Mouse (Mus musculus) forebrain, embryonic 16.5 days (tissue): ENCODE measurements around the gene Nppb. TPM values are rescaled to one million over a fixed set of nuclear protein-coding genes. Genes with fewer than 3 reads are reported as not detected.
A peak's percentile ranks its signal among the peaks of the same experiment; 100 is the strongest.

Source experiments
- ATAC-seq: fragments of 200-750 bp; cut with Nextera tagmentation; 2 replicates; pipeline ENCODE4 v1.8.0; 2017; ENCODE audit warnings: mild to moderate bottlenecking, moderate library complexity
- H3K27ac ChIP-seq: fragments of 300-500 bp; sonication (generic); 2 replicates; pipeline ENCODE4 v1.5.1; 2014; ENCODE audit warnings: low read length, control low read depth
- H3K27me3 ChIP-seq: fragments of 300-500 bp; sonication (generic); replicated peaks from 2 replicates; pipeline ENCODE4 v1.6.1; 2014; ENCODE audit warnings: low read length; ENCODE audit not compliant: control insufficient read depth, insufficient read depth
- H3K36me3 ChIP-seq: fragments of 300-500 bp; sonication (generic); 2 replicates; pipeline ENCODE4 v1.6.1; 2014; ENCODE audit not compliant: control insufficient read depth, insufficient read depth
- H3K4me1 ChIP-seq: fragments of 300-500 bp; sonication (generic); replicated peaks from 2 replicates; pipeline ENCODE4 v1.6.1; 2014; ENCODE audit warnings: low read length; ENCODE audit not compliant: control insufficient read depth, insufficient read depth
- H3K4me2 ChIP-seq: fragments of 300-500 bp; sonication (generic); 2 replicates; pipeline ENCODE4 v1.6.1; 2014; ENCODE audit warnings: mild to moderate bottlenecking, low read length, control low read depth
- H3K4me3 ChIP-seq: fragments of 300-500 bp; sonication (generic); replicated peaks from 2 replicates; pipeline ENCODE4 v1.5.1; 2014; ENCODE audit warnings: mild to moderate bottlenecking, low read length, control low read depth
- H3K9ac ChIP-seq: fragments of 300-500 bp; sonication (generic); replicated peaks from 2 replicates; pipeline ENCODE4 v1.6.1; 2014; ENCODE audit warnings: low read depth, low read length, control low read depth
- H3K9me3 ChIP-seq: fragments of 300-500 bp; sonication (generic); 2 replicates; pipeline ENCODE4 v1.6.1; 2016; ENCODE audit warnings: low read length; ENCODE audit not compliant: control insufficient read depth
- WGBS: fragments of 180-500 bp; shearing (Covaris S2); extraction: QIAGEN DNeasy Blood & Tissue Kit; methylation state at CpG from one replicate; pipeline ENCODE4 v1.1.7; 2014; 5-methylcytosine and 5-hydroxymethylcytosine counted together
- polyA plus RNA-seq: library from polyadenylated mRNA; unstranded; fragments of >200 nt; fragmentation: Nextera tagmentation; extraction: Ambion mirVana; gene quantifications from 2 replicates; pipeline ENCODE4 v1.2.1, GENCODE M21; 2015

Nppb gene
- polyA plus RNA-seq, 1 experiment from 2014 or later: not detected

DNA sequence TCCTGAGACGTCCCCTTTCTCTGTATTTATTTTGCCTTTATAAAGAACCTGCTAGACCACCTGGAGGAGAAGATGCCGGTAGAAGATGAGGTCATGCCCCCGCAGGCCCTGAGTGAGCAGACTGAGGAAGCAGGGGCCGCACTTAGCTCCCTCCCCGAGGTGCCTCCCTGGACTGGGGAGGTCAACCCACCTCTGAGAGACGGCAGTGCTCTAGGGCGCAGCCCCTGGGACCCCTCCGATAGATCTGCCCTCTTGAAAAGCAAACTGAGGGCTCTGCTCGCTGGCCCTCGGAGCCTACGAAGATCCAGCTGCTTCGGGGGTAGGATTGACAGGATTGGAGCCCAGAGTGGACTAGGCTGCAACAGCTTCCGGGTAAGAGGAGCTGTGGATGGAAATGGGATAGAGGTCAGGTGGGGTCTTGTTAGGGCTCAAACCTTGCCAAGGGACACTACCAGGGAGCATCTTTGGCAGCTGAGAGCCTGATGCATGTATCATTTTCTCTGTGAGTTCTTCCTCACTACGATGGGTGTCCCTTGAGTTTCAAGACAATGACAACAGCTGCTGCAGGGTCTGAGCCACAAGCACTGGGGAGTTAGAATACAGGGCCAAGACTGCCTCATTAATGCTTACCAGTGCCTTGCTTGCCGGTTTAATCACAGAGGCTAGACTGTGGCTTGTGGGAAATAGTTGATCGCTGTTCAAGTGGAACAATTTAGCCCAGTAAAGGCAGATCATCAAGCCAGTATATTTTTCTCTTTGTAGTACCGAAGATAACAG, 15.6 kb downstream of the Nppb start:
- no peaks in the 10 kb centered on the region for H3K9me3 ChIP-seq
- H3K27me3 ChIP-seq: no peaks in the 10 kb centered on the region
- peak; percentile 18; the same call in 1 of the 2 replicates for ATAC-seq
- no peak overlapping the region for H3K4me3 ChIP-seq
- H3K27ac ChIP-seq: no peak overlapping the region
- 77% methylated on average over 17 of the region's 17 CpGs for WGBS
- peaks cover 7% of the 10 kb centered on the region for H3K4me1 ChIP-seq
- no peak overlapping the region for H3K9ac ChIP-seq
- H3K36me3 ChIP-seq: peaks cover 14% of the 10 kb centered on the region
- no peak overlapping the region for H3K4me2 ChIP-seq

DNA sequence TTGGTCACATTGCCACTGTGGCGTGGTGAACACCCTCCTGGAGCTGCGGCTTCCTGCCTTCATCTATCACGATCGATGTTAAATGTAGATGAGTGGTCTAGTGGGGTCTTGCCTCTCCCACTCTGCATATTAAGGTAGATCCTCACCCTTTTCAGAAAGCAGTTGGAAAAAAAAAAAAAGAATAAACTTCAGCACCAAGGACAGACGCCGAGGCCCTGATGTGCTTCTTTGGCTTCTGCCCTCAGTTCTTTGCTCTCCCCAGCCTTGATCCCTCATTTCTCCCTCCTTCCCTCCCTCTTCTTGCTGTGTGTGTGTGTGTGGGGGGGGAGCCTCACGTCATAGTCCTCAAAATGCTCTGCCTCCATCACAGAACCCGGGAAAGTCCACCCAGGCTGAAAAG, 16.3 kb downstream of the Nppb start:
- Histone ChIP-seq H3K4me2 (no peak overlapping the region), H3K9me3 (no peaks in the 10 kb centered on the region), H3K4me1 (peaks cover 7% of the 10 kb centered on the region), H3K27me3 (no peaks in the 10 kb centered on the region), H3K36me3 (peaks cover 20% of the 10 kb centered on the region), H3K9ac (no peak overlapping the region), H3K4me3 (no peak overlapping the region), H3K27ac (no peak overlapping the region)
- WGBS: 52% methylated on average over 8 of the region's 8 CpGs
- ATAC-seq: no peak

DNA sequence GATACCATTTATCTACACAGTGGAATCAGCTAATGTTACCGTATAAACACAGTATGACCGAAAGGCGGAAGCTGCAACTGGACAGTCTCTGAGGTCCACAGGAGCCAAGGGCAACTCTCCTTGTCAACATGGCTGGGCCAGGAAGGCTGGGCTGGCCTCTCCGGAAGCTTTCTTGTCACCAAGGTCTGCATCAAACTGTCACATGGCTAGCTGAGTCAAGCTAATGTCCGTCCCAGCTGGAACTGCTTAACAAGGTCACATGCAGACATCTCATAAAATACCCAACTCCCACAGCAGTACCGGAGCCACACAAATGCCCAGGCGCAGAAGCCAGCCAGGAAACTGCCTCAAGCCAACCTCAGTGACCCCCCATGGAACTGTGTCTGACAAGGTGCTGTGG, 18.8 kb downstream of the Nppb start:
- no peaks in the 10 kb centered on the region for H3K27me3 ChIP-seq

DNA sequence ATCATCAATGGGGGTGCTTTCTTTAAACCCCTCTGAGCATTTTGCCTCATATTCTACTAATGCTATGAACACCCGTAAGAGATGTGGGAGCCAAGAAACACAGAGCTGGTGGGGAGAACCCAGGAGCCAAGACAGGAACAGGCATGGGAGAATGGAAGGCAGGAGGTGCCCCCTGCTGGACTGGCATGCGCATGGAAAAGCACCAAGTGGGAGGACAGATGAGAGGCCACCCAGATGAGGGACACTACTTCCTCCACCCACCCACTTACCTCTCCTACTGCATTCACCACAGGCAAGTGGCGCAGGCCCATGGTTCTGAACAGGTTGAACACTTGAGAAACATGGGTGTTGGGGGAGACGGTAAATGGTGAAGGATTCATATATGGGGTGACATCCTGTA, 22.8 kb downstream of the Nppb start:
- peak; percentile 34; the same call in 1 of the 2 replicates for ATAC-seq
- Histone ChIP-seq H3K9me3 (no peaks in the 10 kb centered on the region), H3K4me1 (no peaks in the 10 kb centered on the region), H3K4me3 (no peak overlapping the region), H3K9ac (no peak overlapping the region), H3K27me3 (no peaks in the 10 kb centered on the region), H3K27ac (no peak overlapping the region), H3K4me2 (no peak overlapping the region), H3K36me3 (peaks cover 77% of the 10 kb centered on the region)
- 71% methylated on average over 4 of the region's 4 CpGs for WGBS

More for the DNA sequence above, 18.8 kb downstream of the Nppb start:
- no peak overlapping the region for H3K4me2 ChIP-seq
- 94% methylated on average over 7 of the region's 7 CpGs for WGBS
- H3K4me3 ChIP-seq: no peak overlapping the region
- no peak overlapping the region for H3K9ac ChIP-seq
- H3K4me1 ChIP-seq: peaks cover 7% of the 10 kb centered on the region
- H3K36me3 ChIP-seq: peaks cover 41% of the 10 kb centered on the region
- ATAC-seq: no peak
- no peaks in the 10 kb centered on the region for H3K9me3 ChIP-seq
- no peak overlapping the region for H3K27ac ChIP-seq

DNA sequence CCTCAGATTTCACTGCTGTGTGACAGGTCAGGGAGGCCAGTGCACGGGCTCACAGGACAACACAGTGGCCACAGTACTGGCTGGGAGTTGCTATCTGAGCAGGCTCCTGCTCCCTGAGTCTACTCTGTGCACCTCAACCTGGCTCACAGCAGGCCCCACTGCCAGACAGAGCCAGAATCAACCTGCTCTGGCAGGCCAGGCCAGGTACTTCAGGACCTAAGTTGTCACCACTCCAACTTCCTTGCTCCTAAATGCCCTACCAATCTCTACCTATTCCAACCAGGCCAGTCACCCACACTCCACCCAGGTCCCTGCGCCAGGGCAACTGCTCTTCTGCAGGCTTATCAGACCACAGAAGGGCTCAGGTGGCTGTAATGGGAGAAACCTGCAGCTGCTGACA, 24.1 kb downstream of the Nppb start:
- Histone ChIP-seq H3K4me1 (no peaks in the 10 kb centered on the region), H3K4me2 (no peak overlapping the region), H3K27ac (no peak overlapping the region), H3K9ac (no peak overlapping the region), H3K36me3 (peaks cover 84% of the 10 kb centered on the region), H3K9me3 (no peaks in the 10 kb centered on the region), H3K27me3 (no peaks in the 10 kb centered on the region), H3K4me3 (no peak overlapping the region)
- no peak for ATAC-seq
- WGBS: 90% methylated on average over 2 of the region's 2 CpGs

DNA sequence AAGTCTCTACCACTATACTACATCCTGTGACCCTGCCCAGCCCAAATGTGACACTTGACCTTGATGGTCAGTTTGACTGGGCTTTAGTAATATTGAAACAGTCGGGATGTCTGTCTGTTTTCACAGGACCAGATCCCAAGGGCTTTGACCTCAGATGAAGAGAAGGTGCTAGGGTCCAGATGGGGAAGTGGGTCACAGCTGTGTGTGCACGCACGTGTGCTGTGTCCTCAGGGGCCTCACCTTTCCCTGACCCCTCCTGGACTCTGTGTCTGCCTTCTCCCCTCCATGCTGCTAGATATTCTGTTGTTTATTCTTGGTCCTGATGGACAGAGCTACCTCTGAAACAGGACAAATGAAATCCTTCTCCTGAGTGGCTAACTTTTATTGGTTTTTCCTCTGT, 25.7 kb downstream of the Nppb start:
- H3K4me1 ChIP-seq: no peaks in the 10 kb centered on the region
- H3K4me2 ChIP-seq: no peak overlapping the region
- H3K36me3 ChIP-seq: peaks cover 90% of the 10 kb centered on the region
- H3K9me3 ChIP-seq: no peaks in the 10 kb centered on the region
- 81% methylated on average over 3 of the region's 3 CpGs for WGBS
- H3K9ac ChIP-seq: no peak overlapping the region
- H3K4me3 ChIP-seq: no peak overlapping the region
- ATAC-seq: no peak
- H3K27ac ChIP-seq: no peak overlapping the region
- no peaks in the 10 kb centered on the region for H3K27me3 ChIP-seq

DNA sequence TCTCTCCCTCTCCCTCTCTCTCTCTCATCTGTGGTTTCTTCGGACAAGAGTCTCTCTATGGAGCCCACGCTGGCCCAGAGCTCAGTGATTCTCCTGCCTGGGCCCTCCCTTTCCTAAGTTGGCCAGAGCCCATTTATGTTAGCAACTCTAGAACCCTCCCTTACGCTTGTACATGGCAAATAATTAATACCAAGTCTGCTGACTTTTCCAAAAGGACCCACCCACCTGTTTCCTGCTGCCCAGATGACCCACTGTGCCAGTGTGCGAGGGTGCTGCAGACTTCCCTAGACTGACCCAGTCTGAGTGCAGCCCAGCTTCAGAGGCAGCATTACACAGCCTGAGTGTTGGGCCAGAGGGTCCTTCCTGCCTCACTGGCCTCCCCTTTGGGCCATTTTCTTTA, 26.6 kb downstream of the Nppb start:
- Histone ChIP-seq H3K4me1 (no peaks in the 10 kb centered on the region), H3K4me3 (no peak overlapping the region), H3K27ac (no peak overlapping the region), H3K9me3 (no peaks in the 10 kb centered on the region), H3K36me3 (peaks cover 90% of the 10 kb centered on the region), H3K9ac (no peak overlapping the region), H3K4me2 (no peak overlapping the region), H3K27me3 (no peaks in the 10 kb centered on the region)
- no peak for ATAC-seq
- 92% methylated on average over 4 of the region's 4 CpGs for WGBS

DNA sequence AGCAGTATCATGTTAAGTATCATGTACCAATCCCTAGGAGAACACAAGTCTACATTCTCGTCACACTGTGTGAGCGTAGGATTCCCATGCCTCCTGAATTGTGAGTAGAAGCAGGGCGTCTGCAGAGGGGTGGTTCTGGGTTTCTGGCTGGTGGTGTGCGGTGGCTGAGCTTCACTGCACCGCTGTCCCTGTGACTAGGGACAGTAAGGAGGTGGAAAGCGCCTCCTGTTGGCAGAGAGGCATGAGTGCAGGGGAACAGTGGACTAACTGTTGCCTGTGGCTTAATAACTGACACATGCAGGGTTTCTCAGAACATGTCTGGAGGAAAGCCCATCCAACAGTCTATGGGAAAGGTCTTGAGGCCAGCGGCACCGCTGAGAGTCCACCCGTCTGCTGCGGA, 29.8 kb downstream of the Nppb start:
- Histone ChIP-seq H3K27me3 (no peaks in the 10 kb centered on the region), H3K36me3 (peaks cover 75% of the 10 kb centered on the region), H3K27ac (no peak overlapping the region), H3K9ac (no peak overlapping the region), H3K4me1 (peaks cover 3% of the 10 kb centered on the region), H3K4me3 (no peak overlapping the region), H3K4me2 (no peak overlapping the region), H3K9me3 (no peaks in the 10 kb centered on the region)
- 85% methylated on average over 10 of the region's 10 CpGs for WGBS
- ATAC-seq: no peak

DNA sequence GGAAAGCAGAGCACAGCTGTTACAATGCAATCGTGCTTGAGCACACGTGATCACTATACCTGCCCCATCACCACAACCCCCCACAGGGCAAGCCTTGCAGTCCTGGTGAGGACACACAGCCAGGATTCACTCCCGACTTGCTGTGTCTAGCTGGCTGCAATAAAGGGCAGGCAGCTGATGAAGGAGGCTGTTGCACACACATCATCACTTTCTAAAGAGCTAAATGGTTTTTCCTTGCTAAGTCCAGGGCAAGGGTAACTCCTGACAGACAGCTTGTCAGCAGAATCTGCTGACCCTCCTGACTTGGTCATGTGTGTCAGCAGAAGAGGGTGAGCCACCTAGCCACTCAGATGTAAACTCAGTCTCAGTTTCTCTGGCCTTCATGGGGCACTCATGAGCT, 31.4 kb downstream of the Nppb start:
- WGBS: 81% methylated on average over 3 of the region's 3 CpGs

More for the DNA sequence above, 31.4 kb downstream of the Nppb start:
- Histone ChIP-seq H3K4me3 (no peak overlapping the region), H3K9ac (no peak overlapping the region), H3K36me3 (peaks cover 74% of the 10 kb centered on the region), H3K4me2 (no peak overlapping the region), H3K27ac (no peak overlapping the region), H3K27me3 (no peaks in the 10 kb centered on the region), H3K4me1 (peaks cover 3% of the 10 kb centered on the region), H3K9me3 (no peaks in the 10 kb centered on the region)
- ATAC-seq: no peak
